Mouse (Mus musculus): ENCODE data around the gene Cbfa2t3. TPM values are rescaled to one million over a fixed set of nuclear protein-coding genes. Genes with fewer than 3 reads are reported as not detected.
A peak's percentile ranks its signal among the peaks of the same experiment; 100 is the strongest.

Cbfa2t3 gene
- polyA plus RNA-seq, 1 experiment from 2014 or later = 4.7 TPM

DNA sequence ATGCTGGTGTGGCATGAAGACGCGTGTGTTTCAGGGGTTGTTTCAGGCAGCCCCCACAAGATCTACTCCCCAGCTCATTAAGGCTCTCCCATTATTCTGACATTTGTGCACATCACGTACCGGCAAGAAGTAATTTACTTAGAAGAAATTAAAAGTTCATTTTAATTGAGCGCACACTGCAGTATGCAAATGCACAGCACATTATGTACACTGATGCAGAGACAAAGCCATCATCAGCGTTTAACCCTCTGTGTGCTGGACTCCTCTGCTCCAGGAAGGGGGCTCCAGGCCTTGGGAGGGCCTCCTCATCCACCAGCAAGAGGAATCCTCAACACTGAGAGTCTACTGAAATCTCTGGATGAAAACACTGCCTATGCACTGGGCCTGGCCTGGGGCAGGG is 39.0 kb upstream of the Cbfa2t3 start:
- 84% methylated on average over 6 of the region's 6 CpGs for WGBS
- TF ChIP-seq CTCF (IDR thresholded peaks at IDR 0.05; ENCODE audit: low read depth) = no peak
- DNase-seq (no peak), ATAC-seq (ENCODE audit: insufficient read depth) (no peak)
- H3K4me3 ChIP-seq (ENCODE audit: low read depth, low read length) = no peak overlapping the region
- no peak overlapping the region for H3K4me2 ChIP-seq
- no peaks in the 10 kb centered on the region for H3K36me3 ChIP-seq (ENCODE audit: insufficient read depth)
- no peaks in the 10 kb centered on the region for H3K4me1 ChIP-seq (ENCODE audit: insufficient read depth)
- H3K27me3 ChIP-seq (ENCODE audit: insufficient read depth, low read length) = 0 out of 2 replicates have a peak, but pooled peaks cover 2% of the 10 kb centered on the region
- no peak overlapping the region for H3K27ac ChIP-seq (ENCODE audit: low read depth)
- no peaks in the 10 kb centered on the region for H3K9me3 ChIP-seq (ENCODE audit: low read depth, low read length)
- no peak overlapping the region for H3K9ac ChIP-seq

DNA sequence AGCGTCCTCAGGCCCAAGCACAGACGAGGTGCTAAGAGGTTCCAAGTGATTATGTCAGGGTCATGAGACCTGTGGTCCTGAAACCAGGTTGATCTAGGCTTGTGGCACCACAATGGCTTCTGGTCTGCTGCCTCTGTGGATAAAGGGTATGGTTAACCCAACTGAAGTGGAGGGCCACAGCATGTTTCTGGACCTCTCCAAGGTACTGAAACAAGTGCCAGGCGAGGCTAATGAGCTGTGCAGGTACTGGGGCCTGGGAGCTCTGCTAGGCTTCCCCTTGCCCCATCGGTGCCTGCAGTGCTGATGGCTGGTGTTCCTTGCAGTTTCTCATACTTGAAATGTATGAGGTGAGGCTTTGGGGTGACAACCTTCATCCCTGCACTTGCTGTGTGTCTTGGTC is 38.2 kb upstream of the Cbfa2t3 start:
- no peak for TF ChIP-seq CTCF (IDR thresholded peaks at IDR 0.05; ENCODE audit: low read depth)
- DNase-seq (peak; percentile 61), ATAC-seq (ENCODE audit: insufficient read depth) (no peak)
- Histone ChIP-seq H3K27me3 (ENCODE audit: insufficient read depth, low read length) (0 out of 2 replicates have a peak, but pooled peaks cover 2% of the 10 kb centered on the region), H3K9ac (no peak overlapping the region), H3K4me3 (ENCODE audit: low read depth, low read length) (no peak overlapping the region), H3K36me3 (ENCODE audit: insufficient read depth) (no peaks in the 10 kb centered on the region), H3K27ac (ENCODE audit: low read depth) (no peak overlapping the region), H3K4me2 (no peak overlapping the region), H3K4me1 (ENCODE audit: insufficient read depth) (no peaks in the 10 kb centered on the region), H3K9me3 (ENCODE audit: low read depth, low read length) (no peaks in the 10 kb centered on the region)
- 40% methylated on average over 4 of the region's 4 CpGs for WGBS

DNA sequence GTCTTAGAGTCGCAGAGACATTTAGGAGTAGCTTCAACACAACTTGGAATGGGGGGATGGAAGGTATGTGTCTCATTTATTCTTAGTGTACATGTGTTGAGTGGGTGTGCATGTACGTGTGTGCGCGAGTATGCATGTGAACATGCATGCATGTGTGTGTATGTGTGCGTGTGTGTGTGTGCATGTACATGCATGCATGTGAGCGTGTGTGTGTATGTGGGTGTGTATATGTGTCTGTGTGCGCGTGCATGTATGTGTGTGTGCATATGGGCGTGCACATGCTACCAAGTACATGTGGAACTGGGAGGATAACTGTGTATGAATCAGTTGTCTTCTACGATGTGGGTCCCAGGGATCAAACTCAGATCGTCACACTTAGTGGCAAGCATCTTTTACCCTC is 37.7 kb upstream of the Cbfa2t3 start:
- Histone ChIP-seq H3K4me1 (ENCODE audit: insufficient read depth) (no peaks in the 10 kb centered on the region), H3K4me3 (ENCODE audit: low read depth, low read length) (no peak overlapping the region), H3K27me3 (ENCODE audit: insufficient read depth, low read length) (no peaks in the 10 kb centered on the region), H3K4me2 (no peak overlapping the region), H3K9ac (no peak overlapping the region), H3K27ac (ENCODE audit: low read depth) (no peak overlapping the region), H3K9me3 (ENCODE audit: low read depth, low read length) (no peaks in the 10 kb centered on the region), H3K36me3 (ENCODE audit: insufficient read depth) (no peaks in the 10 kb centered on the region)
- TF ChIP-seq CTCF (IDR thresholded peaks at IDR 0.05; ENCODE audit: low read depth) = no peak
- 82% methylated on average over 11 of the region's 11 CpGs for WGBS
- DNase-seq (no peak), ATAC-seq (ENCODE audit: insufficient read depth) (no peak)

DNA sequence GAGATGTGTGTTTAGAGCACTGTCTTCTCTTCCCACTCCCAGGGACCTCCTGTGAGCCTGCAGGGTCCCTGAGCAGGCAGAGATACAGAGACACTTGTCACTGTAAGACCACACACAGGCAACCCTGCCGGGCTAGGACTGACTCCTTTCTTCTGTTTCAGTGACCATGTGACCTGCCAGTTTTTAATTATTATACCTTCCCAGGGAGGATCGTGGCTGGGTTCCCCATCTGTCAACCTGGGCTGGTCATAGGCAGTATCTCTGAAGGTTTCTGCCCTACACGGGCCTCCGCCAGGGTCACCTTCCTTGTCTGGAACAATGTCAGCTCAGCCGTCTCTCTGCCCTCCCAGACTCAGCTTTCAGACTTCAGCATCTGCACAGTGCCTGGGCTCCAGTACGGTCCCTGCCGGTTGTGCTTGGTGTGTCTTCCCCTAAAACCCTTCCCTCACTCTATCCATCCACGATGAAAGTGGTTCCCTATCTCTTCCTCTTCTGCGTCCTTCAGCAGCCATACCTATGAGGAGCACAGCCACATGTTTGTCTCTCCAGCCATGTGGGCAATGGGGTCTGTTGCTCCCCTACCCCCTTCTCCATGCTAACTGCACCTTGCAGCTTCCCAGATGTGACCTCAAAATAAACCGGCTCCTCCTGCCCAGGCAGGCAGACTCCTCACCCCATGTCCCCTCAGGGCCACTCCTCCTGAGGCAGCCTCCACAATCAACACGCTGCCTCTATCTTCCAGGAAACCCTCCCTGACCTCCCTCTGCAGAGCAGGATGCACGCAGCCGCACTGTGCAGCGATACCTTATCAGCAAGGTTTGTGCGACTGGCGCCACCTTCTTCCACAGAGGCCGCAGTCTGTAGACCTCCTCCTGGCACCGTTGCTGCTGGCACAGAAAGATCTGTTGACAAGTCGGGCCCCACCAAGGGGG is 36.9 kb upstream of the Cbfa2t3 start:
- no peak for TF ChIP-seq CTCF (IDR thresholded peaks at IDR 0.05; ENCODE audit: low read depth)
- no peak overlapping the region for H3K4me2 ChIP-seq
- H3K36me3 ChIP-seq (ENCODE audit: insufficient read depth) = no peaks in the 10 kb centered on the region
- 32% methylated on average over 19 of the region's 19 CpGs for WGBS
- no peak for ATAC-seq (ENCODE audit: insufficient read depth)
- H3K9me3 ChIP-seq (ENCODE audit: low read depth, low read length) = no peaks in the 10 kb centered on the region
- no peak for DNase-seq
- no peak overlapping the region for H3K9ac ChIP-seq
- H3K27me3 ChIP-seq (ENCODE audit: insufficient read depth, low read length) = no peaks in the 10 kb centered on the region
- H3K4me3 ChIP-seq (ENCODE audit: low read depth, low read length) = no peak overlapping the region
- H3K4me1 ChIP-seq (ENCODE audit: insufficient read depth) = no peaks in the 10 kb centered on the region
- no peak overlapping the region for H3K27ac ChIP-seq (ENCODE audit: low read depth)

DNA sequence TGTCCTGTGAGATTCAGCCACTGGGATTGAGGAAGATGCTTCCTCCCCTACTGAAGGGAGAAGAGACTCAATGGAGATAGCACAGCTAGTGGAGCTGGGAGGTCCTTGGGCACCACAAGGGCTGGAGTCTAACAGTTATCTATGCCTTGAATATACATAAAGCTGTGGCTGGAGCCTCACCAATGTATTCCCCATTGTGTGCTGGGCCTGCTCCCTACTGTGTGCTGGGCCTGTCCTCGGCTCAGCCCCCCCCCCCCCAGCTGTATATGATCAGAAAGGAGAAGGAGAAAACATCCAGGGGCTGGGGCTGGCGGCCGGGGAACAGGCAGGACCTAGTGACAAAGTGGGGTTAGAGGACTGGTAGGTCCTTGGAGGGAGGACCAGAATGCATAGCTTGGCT is 36.2 kb upstream of the Cbfa2t3 start:
- no peaks in the 10 kb centered on the region for H3K27me3 ChIP-seq (ENCODE audit: insufficient read depth, low read length)
- no peak for DNase-seq
- no peaks in the 10 kb centered on the region for H3K4me1 ChIP-seq (ENCODE audit: insufficient read depth)
- TF ChIP-seq CTCF (IDR thresholded peaks at IDR 0.05; ENCODE audit: low read depth) = no peak
- H3K9ac ChIP-seq = no peak overlapping the region
- H3K9me3 ChIP-seq (ENCODE audit: low read depth, low read length) = no peaks in the 10 kb centered on the region
- no peak for ATAC-seq (ENCODE audit: insufficient read depth)
- 78% methylated on average over 3 of the region's 3 CpGs for WGBS
- no peak overlapping the region for H3K4me3 ChIP-seq (ENCODE audit: low read depth, low read length)
- no peaks in the 10 kb centered on the region for H3K36me3 ChIP-seq (ENCODE audit: insufficient read depth)
- no peak overlapping the region for H3K27ac ChIP-seq (ENCODE audit: low read depth)
- no peak overlapping the region for H3K4me2 ChIP-seq

DNA sequence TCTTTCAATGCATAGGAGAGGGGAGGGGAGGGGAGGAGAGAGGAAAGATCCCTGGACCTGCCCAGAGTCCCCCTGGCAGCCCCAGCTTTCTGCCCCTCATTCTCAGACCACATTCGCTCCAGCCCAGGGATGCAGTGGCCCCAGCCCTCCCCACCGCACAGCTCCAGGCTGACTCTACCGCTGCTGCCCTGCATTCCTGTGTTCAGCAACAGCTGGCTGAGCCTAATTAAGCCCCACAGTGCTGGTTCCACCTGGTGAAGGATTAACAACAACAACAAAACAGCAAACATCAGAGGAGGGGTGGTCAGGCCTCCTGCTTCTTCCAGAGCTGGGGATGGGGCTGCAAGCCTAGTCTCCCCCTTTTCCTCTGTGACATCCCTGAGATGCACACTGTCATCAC is 29.7 kb upstream of the Cbfa2t3 start:
- Histone ChIP-seq H3K36me3 (ENCODE audit: insufficient read depth) (no peaks in the 10 kb centered on the region), H3K9ac (no peak overlapping the region), H3K9me3 (ENCODE audit: low read depth, low read length) (no peaks in the 10 kb centered on the region), H3K27ac (ENCODE audit: low read depth) (no peak overlapping the region), H3K4me1 (ENCODE audit: insufficient read depth) (no peaks in the 10 kb centered on the region), H3K27me3 (ENCODE audit: insufficient read depth, low read length) (no peaks in the 10 kb centered on the region), H3K4me3 (ENCODE audit: low read depth, low read length) (no peak overlapping the region), H3K4me2 (no peak overlapping the region)
- WGBS = 34% methylated on average over 3 of the region's 3 CpGs
- TF ChIP-seq CTCF (IDR thresholded peaks at IDR 0.05; ENCODE audit: low read depth) = no peak
- DNase-seq (no peak), ATAC-seq (ENCODE audit: insufficient read depth) (no peak)

DNA sequence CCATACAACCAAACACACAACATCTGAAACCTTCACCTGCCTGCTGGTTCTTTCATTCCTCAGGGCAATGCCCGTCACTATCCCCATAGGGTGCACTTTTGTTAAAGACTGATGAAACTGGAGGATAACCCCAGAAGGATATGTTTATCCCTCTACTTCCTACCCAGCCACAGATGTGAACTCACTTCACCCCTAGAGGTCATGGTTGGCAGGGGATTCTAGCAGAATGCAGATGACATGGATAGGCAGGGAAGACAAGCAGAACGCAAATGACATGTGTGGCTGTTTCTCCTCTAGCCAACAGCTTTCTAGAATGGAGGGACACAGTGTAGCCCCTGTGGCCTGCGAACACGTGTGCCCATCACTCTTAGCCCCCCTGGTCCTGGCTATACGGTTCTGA is 28.5 kb upstream of the Cbfa2t3 start:
- DNase-seq (no peak), ATAC-seq (ENCODE audit: insufficient read depth) (no peak)
- Histone ChIP-seq H3K4me3 (ENCODE audit: low read depth, low read length) (no peak overlapping the region), H3K36me3 (ENCODE audit: insufficient read depth) (no peaks in the 10 kb centered on the region), H3K27me3 (ENCODE audit: insufficient read depth, low read length) (no peaks in the 10 kb centered on the region), H3K27ac (ENCODE audit: low read depth) (no peak overlapping the region), H3K9ac (no peak overlapping the region), H3K4me1 (ENCODE audit: insufficient read depth) (no peaks in the 10 kb centered on the region), H3K4me2 (no peak overlapping the region), H3K9me3 (ENCODE audit: low read depth, low read length) (no peaks in the 10 kb centered on the region)
- WGBS = 50% methylated on average over 5 of the region's 5 CpGs
- no peak for TF ChIP-seq CTCF (IDR thresholded peaks at IDR 0.05; ENCODE audit: low read depth)
